Mouse (Mus musculus) cerebellum, postnatal 36 days (tissue): ENCODE measurements around the gene Zdhhc11.
"Not testable (repeated sequence)": the region's sequence is repeated elsewhere in the genome, so short reads cannot be mapped to it uniquely, and the experiment has no call there.

Experiments
- DNase-seq, 2 experiments: peaks; one replicate each; pipeline ENCODE4 v3.0.0; 2021 to 2022; ENCODE audit warnings: mixed read lengths in 2 of 2

The Zdhhc11 gene

DNA sequence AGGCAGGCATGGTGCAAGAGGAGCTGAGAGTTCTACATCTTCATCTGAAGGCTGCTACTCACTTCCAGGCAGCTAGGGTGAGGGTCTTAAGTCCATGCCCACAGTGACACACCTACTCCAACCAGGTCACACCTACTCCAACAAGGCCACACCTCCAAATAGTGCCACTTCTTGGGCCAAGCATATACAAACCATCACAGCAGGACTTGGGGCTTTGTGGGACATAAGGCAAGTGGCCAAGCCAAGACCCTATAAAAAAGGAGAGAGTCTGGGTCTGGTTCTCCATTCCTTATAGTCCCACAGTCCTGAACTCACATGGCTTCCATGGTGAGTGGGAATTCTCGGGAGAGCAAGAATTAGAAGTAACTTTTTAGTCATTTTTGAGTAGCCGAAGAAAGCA lies 44.6 kb downstream of the Zdhhc11 start:
- DNase-seq: not testable (repeated sequence)

DNA sequence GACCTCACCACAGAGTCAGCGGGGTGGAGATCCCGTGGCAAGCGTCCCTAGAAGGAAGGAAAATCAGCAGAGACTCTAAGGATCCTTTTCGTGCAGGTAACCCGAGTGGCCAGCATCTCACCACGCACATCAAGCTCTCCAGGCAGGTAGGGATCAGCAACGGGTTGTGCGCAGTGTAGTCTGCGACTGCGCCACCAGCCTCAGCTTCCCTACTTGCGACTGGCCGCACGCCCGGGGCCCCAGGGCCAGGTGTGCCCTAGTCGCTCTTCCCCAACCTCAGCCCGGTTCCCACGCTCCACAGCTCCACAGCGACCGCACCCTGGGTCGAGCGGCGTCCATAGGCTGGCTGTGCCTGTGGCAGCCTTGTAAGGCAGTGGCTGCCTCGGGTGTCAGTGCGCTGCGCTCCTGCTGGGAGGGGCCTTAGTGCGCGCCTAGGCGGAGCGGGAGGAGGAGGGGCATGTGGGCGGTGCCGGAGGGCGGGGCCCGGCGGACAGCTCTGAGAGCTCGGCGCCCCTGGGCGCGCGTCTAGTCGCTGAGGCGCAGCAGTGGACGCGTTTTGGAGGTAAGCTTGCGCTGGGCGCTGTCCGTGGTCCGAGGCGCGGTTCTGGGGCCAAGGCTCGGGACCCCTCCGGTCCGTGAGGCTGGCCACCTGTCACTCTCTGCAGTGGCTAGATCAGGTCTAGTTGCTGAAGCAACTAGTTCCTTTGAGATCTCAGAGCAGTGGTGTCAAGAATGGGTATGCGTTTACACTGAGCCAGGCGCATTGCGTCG lies 45.5 kb downstream of the Zdhhc11 start, which contains the start of gene Tppp:
Gene Tppp, plus strand, starts transcription at position 460 of the 771 bp plus-strand sequence.
- DNase-seq: peak; percentile 89 to 94

DNA sequence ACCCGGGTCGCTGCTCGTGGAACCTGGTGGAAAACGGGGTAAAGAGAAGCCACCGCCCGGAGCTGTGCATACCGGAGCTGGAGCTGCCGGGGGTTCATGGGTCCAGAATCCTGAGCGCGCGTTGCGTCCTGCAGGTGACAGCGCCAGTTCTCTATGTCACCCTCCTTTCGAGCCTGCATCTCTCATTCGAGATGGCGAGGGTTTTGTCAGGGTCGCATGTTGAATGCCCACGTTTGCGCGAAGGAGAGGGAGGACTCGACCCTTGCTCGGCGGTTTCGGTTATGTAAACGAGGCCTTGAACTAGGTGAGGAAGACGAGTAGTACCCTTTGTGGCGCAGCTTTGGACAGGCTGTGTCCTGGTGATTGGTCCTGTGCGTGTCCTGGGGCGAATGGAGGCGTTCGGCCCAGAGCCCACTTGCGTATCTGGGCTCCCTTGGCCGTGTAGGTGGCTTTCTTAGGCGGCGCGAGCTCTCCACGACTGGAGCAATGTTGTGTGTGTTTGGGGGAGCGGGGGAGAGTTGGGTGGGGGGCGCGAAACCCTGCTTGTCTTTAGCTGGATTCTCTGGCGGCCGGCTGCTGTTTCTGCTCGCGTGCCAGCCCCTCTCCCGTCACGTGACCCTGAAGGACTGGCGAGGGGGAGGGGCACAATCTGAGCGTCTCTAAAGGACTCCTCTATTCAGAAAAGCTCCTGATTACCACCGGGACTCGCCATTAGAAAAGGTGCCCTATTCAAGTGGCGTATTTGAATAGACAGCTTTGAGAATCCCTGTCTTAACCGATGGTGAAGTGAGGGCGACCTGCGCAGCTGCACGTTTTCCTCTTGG lies 46.4 kb downstream of the Zdhhc11 start:
- peak; percentile 79 to 82 for DNase-seq

DNA sequence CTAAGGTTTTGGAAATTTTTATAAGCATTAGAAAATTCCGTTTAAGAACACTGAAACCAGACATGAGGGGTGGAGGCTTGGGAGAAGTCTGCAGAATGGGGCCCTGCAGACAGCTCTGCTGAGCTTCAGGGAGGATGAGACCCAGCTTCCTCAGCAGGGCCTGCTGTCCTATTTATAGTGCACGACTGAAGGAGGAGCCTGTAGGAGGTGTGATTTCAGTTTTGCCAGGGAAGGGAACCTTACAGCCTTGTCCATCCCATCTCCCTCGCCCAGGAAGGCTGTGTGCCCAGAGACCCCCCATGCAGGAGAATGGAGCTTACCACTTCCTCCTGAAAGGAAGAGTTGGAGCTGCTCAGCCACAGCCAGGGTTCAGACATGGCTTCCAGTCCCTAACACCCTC lies 47.0 kb downstream of the Zdhhc11 start:
- DNase-seq: peak; percentile 50 to 59

DNA sequence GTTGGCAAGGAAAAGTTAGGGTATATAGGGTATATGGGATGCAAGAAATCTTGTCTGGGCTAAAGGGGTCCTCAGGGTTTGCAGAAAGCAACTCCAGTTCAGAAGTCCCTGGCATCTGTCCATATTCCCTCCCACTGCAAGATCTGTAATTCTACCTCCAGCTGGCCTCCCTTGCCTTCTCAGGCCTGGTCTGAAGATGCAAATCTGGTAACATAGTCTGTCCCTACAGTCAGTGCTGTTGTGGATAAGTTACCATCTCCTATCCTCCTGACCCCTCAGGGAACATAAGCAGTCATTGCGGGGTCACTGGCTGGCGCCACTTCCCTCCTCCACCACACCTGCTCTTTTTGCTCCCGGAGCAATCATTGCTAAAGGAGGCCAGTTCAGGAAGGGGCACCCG lies 52.3 kb downstream of the Zdhhc11 start:
- no peak for DNase-seq

DNA sequence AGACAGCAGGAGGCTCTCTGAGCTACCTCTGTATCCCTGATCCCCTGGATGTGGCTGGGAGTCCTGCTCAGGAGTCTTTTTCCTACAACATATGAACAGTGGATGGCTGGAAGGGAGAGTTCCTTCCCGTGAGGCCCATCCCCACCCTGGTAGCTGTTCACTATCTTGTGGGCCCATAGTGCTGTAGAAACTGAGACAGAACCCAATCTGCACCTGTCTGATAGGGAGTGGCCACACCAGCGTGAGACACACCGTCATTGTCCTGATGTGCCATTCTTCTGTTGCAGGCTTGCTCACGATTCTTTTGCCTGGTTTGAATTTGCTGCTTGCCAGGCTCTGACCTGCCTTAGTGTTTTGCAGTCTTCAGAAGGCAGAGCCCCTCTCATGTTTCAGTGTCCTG lies 53.8 kb downstream of the Zdhhc11 start:
- no peak for DNase-seq

DNA sequence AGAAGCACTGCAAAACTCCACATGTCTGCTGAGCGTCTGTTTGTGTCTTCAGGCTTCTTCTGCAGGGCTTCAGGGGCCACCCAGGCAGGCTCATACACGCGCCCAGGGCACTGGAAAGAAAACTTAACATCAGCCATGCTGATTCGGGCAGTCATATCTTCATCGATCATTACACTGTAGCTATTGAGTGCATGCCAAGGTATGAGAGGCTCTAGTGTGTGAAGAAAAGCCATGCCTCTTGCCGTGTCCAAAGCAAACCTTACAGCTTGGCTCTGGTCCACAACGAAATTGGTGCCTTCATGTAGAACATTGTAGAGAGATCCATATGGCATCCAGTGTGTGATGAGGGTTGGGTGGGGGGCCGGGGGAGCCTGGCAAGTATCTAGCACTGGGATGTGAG lies 55.4 kb downstream of the Zdhhc11 start:
- not testable (repeated sequence) for DNase-seq

DNA sequence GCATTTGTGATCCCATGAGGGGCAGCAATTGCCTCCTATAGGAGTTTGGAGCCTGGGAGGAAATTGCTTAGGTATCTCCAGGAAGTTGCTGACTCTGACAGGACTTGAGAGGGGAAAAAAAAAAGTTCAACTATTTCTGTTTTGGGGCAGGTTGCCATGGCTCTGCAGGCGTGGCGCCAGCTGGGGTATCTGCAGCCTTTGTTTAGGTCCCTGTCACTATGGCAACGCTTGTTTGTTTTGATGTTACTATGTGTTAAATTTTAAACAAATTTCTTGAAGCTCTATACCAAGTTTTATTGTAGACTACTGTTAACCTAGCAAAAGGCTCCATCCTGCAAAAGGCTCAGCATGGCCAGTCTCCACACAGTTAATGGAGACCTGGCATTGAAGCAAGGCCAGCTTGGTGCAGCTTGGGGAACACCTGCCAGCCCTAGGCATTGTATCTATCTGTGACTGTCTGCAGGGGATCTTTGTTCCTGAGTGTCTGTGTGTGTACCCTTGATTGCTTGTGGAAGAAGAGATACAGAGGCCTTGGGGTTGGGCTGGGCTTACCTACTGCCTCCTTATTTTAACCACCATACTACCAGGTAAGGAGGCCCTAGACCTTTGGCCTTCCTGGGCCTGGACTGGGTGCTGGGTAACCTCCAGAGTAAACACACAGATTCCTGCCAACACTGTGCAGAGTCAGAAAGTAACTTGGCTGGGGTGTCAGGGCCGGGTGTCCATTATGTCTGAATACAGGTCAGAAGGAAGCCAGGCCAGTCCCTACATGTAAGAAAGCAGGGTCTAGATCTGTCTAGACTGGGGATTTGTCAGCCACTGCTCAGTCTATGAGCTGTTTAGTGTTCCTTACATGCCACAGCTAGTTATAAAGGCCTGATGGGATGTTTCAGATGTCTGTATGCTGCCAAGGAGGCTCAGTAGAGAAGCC lies 61.8 kb downstream of the Zdhhc11 start:
- peak; percentile 23 to 26 for DNase-seq

DNA sequence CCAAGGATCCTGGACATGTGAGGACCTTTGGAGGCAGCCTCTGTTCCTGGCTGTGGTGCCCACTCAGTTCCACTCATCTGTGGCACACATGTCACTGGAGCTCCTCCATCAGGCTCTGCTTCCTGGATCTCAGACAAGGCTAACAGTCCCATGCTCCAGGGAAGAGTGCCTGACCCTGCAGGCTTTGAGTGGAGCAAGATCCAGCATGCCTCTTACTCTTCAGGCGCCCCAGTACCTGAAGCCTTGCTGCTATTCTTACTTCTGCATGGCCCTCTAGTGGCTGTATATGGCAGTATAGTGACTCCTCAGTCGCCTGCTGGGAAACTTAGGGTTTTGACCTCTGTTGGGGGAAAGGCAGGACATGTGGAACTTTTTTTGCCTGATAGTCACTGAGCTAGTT lies 62.6 kb downstream of the Zdhhc11 start:
- DNase-seq: peak; percentile 26 to 50

DNA sequence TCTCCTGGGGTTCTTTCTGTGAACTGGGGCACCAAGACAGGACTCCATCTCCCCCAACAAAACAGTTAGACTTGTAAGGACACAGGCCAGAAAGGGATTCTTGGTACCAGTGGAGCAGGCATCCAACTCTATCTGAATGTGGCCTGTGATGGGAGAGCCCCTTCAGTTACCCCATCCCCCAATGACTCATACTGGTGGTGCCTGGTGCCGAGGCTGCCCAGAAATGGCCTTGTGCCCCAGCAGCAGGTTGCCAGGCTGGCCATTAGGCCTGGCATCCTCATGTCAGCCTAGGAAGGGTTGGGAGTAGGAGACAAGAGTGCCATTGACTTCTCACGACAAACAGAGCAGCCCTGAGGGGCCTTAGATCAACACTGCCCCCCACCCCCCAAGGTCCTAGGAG lies 64.5 kb downstream of the Zdhhc11 start:
- no peak for DNase-seq

DNA sequence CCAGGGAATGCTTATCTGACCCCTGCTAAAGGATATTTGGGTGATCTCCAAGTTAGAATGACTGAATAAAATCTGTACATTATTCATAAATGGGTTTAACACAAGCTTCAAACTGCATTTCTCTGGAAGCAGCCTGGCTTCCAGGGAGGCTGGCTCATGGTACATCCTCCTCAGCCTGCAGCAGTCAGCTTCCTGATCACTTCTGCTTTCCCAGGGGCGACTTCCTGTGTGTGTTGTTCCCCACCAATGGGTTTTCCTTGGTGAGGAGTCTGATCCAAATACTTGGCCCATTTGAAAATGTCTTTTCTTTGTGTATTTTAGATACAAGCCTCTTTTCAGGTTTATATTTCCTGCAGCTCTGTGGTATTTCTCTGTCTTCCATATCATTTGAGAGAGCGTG lies 65.4 kb downstream of the Zdhhc11 start:
- no peak for DNase-seq

DNA sequence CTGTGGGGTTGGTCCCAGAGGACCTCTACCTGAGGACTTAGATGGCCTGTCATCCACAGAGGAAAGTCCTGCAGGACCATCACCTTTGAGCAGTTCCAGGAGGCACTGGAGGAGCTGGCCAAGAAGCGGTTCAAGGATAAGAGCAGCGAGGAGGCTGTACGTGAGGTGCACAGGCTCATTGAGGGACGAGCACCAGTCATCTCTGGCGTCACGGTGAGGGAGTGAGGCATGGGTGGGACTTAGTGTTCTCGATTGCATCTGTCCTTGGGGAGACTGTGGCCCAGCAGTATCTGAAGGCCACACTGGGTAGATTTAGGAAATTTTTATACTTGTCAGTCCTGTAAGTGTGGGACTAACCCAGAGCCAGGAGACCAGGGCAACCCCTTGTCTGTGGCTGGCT lies 67.0 kb downstream of the Zdhhc11 start:
- DNase-seq: no peak

DNA sequence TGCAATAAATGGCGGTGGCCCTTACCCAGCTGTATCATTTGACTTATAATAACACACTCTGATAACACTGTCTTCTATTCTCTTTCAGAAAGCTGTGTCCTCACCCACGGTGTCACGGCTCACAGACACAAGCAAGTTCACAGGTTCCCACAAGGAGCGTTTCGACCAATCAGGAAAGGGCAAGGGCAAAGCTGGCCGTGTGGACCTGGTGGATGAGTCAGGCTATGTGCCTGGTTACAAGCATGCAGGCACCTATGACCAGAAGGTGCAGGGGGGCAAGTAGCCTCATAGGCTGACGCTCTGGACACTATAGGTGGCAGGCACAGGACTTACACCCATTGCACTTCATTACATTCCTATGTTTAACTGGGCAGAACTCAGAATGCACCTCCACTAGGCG lies 67.5 kb downstream of the Zdhhc11 start:
- no peak for DNase-seq

DNA sequence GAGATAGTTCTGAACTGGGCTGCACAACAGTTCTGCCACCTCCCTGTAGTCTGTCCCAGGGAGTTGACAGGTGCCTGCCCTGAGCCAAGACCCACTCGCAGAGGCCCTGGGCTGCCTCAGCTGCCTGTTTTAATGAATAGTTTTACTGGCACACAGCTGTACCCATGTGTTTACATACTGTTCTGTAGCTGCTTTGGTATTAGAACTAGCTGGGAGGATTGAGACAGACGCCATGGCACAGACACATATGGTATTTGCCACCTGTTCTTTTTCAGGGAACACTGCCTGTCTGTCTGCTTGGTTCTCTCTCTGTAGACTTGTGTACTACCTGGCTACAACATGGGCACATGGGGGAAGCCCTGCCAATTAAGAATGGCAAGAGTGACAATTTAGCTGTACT lies 71.1 kb downstream of the Zdhhc11 start:
- DNase-seq: no peak

DNA sequence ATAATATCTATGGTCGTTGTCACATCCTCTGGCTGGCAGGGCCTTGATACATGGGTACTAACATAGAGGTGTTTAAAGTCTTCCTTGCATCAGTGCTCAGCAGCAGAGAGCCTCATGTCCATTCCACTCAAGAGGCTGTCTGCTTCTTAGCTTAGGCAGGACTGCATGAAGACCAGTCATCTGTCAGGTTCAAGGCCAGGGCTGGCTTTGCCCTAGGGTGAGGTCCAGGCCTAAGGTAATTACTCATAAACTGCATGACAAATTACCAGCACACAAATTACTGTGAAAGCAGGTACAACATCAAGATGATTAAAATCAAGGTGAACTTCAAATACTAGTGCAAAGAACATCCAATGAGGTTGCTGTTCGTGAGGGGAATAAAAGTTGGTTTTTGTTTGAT lies 72.1 kb downstream of the Zdhhc11 start:
- DNase-seq: no peak

DNA sequence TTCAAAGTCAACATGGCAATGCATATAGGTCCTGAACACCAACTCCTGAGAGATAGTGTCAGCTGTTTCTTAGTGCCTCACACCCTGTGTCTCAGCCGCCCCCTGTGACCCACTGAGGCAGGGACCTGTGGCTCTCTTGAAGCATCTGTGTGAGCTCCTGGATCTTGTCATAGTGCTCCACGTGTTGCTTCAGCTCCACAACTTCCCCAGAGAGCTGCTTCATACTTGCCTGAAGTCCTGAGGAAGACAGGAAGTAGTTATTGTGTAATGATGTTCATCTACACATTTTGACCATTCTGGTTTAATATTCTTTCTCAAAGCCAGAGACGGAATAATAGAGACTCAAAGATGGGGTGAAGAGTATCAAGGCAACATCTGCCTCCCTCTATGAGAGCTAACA lies 76.3 kb downstream of the Zdhhc11 start:
- DNase-seq: no peak
